Mouse (Mus musculus): ENCODE results near the gene Exosc5. TPM values are rescaled to one million over a fixed set of nuclear protein-coding genes. Genes with fewer than 3 reads are reported as not detected.
A peak's percentile ranks its signal among the peaks of the same experiment; 100 is the strongest.

The Exosc5 gene
- total and polyA plus RNA-seq, 3 experiments, result 51.4 to 367 (median 71.6) TPM

- peaks cover 97% of the 10 kb centered on the region for H3K36me3 ChIP-seq (replicated peaks)
Measured at GRCm38 (mm10) chr7:25706578-25707170, 47.7 kb downstream of the Exosc5 start.

GRCm38 (mm10) chr7:25707581-25708292, 48.8 kb downstream of the Exosc5 start:
- peaks cover 90% of the 10 kb centered on the region for H3K4me1 ChIP-seq (ENCODE audit: insufficient read depth, low read depth, low read length)
- H3K36me3 ChIP-seq (replicated peaks), result peaks cover 98% of the 10 kb centered on the region
- no peaks in the 10 kb centered on the region for H3K27me3 ChIP-seq (ENCODE audit: insufficient read depth, low read length)
- peak overlapping the region; percentile 5; the same call in 1 of the 2 replicates for H3K4me3 ChIP-seq (ENCODE audit: low read depth, low read length)
- no peaks in the 10 kb centered on the region for H3K9me3 ChIP-seq (replicated peaks)
- TF ChIP-seq TAL1 (conservative IDR thresholded peaks at IDR 0.05; ENCODE audit: low read depth, low read length) (no peak), GATA2 (IDR thresholded peaks at IDR 0.05; ENCODE audit: borderline replicate concordance, low read depth, low read length) (no peak), POLR2AphosphoS5 (IDR thresholded peaks at IDR 0.05; ENCODE audit: insufficient replicate concordance, low read depth, low read length) (peak; percentile 47)
- no peak for DNase-seq (ENCODE audit: low spot score)
- ATAC-seq (ENCODE audit: extremely low read depth, insufficient number of reproducible peaks, low FRiP score, poor library complexity, severe bottlenecking), result no peak

More at GRCm38 (mm10) chr7:25706578-25707170, 47.7 kb downstream of the Exosc5 start:
- ATAC-seq (ENCODE audit: extremely low read depth, insufficient number of reproducible peaks, low FRiP score, poor library complexity, severe bottlenecking) (no peak), DNase-seq (ENCODE audit: low spot score) (no peak)
- Histone ChIP-seq H3K4me1 (ENCODE audit: insufficient read depth, low read depth, low read length) (peaks cover 81% of the 10 kb centered on the region), H3K4me3 (ENCODE audit: low read depth, low read length) (no peak overlapping the region), H3K9me3 (replicated peaks) (peaks cover 4% of the 10 kb centered on the region), H3K27me3 (ENCODE audit: insufficient read depth, low read length) (no peaks in the 10 kb centered on the region)
- TF ChIP-seq CTCF (IDR thresholded peaks at IDR 0.05; ENCODE audit: low read depth, low read length), result no peak
- 0 out of 2 replicates have a peak, but pooled peaks have one; percentile 10 for TF ChIP-seq POLR2AphosphoS5 (IDR thresholded peaks at IDR 0.05; ENCODE audit: insufficient replicate concordance, low read depth, low read length)
- TF ChIP-seq GATA2 (IDR thresholded peaks at IDR 0.05; ENCODE audit: borderline replicate concordance, low read depth, low read length), result no peak

GRCm38 (mm10) chr7:25709961-25710360, 51.0 kb downstream of the Exosc5 start:
- DNase-seq (ENCODE audit: low spot score) (no peak), ATAC-seq (ENCODE audit: extremely low read depth, insufficient number of reproducible peaks, low FRiP score, poor library complexity, severe bottlenecking) (no peak)
- peaks cover 89% of the 10 kb centered on the region for H3K4me1 ChIP-seq (ENCODE audit: insufficient read depth, low read depth, low read length)
- H3K27me3 ChIP-seq (ENCODE audit: insufficient read depth, low read length), result no peaks in the 10 kb centered on the region
- peaks cover 100% of the 10 kb centered on the region for H3K36me3 ChIP-seq (replicated peaks)
- H3K4me3 ChIP-seq (ENCODE audit: low read depth, low read length), result no peak overlapping the region; the same call in 1 of the 2 replicates
- no peak for TF ChIP-seq GATA2 (IDR thresholded peaks at IDR 0.05; ENCODE audit: borderline replicate concordance, low read depth, low read length)
- TF ChIP-seq TAL1 (conservative IDR thresholded peaks at IDR 0.05; ENCODE audit: low read depth, low read length), result no peak
- no peak for TF ChIP-seq GATA1 (IDR thresholded peaks at IDR 0.05; ENCODE audit: borderline replicate concordance, low read length)
- H3K9me3 ChIP-seq (replicated peaks), result no peaks in the 10 kb centered on the region

- DNase-seq (ENCODE audit: low spot score), result no peak
- Histone ChIP-seq H3K36me3 (replicated peaks) (peaks cover 100% of the 10 kb centered on the region), H3K4me1 (ENCODE audit: insufficient read depth, low read depth, low read length) (peaks cover 88% of the 10 kb centered on the region), H3K9me3 (replicated peaks) (no peaks in the 10 kb centered on the region), H3K4me3 (ENCODE audit: low read depth, low read length) (peak overlapping the region; percentile 20; the same call in 1 of the 2 replicates), H3K27me3 (ENCODE audit: insufficient read depth, low read length) (no peaks in the 10 kb centered on the region)
- TF ChIP-seq GATA2 (IDR thresholded peaks at IDR 0.05; ENCODE audit: borderline replicate concordance, low read depth, low read length), result no peak
- TF ChIP-seq POLR2AphosphoS5 (IDR thresholded peaks at IDR 0.05; ENCODE audit: insufficient replicate concordance, low read depth, low read length), result 0 out of 2 replicates have a peak, but pooled peaks have one; percentile 47
- TF ChIP-seq GATA1 (IDR thresholded peaks at IDR 0.05; ENCODE audit: borderline replicate concordance, low read length), result no peak
- TF ChIP-seq TAL1 (conservative IDR thresholded peaks at IDR 0.05; ENCODE audit: low read depth, low read length), result no peak
- no peak for ATAC-seq (ENCODE audit: extremely low read depth, insufficient number of reproducible peaks, low FRiP score, poor library complexity, severe bottlenecking)
Measured at GRCm38 (mm10) chr7:25710519-25711130, 51.7 kb downstream of the Exosc5 start.

GRCm38 (mm10) chr7:25711165-25711564, 52.2 kb downstream of the Exosc5 start:
- H3K9me3 ChIP-seq (replicated peaks), result no peaks in the 10 kb centered on the region
- DNase-seq (ENCODE audit: low spot score), result no peak
- H3K4me3 ChIP-seq (ENCODE audit: low read depth, low read length), result no peak overlapping the region
- ATAC-seq (ENCODE audit: extremely low read depth, insufficient number of reproducible peaks, low FRiP score, poor library complexity, severe bottlenecking), result no peak
- H3K36me3 ChIP-seq (replicated peaks), result peaks cover 100% of the 10 kb centered on the region
- H3K27me3 ChIP-seq (ENCODE audit: insufficient read depth, low read length), result no peaks in the 10 kb centered on the region
- TF ChIP-seq CTCF (IDR thresholded peaks at IDR 0.05; ENCODE audit: low read depth, low read length), result no peak
- TF ChIP-seq GATA1 (IDR thresholded peaks at IDR 0.05; ENCODE audit: borderline replicate concordance, low read length), result no peak
- no peak for TF ChIP-seq TAL1 (conservative IDR thresholded peaks at IDR 0.05; ENCODE audit: low read depth, low read length)
- TF ChIP-seq GATA2 (IDR thresholded peaks at IDR 0.05; ENCODE audit: borderline replicate concordance, low read depth, low read length), result no peak
- no peak for TF ChIP-seq POLR2AphosphoS5 (IDR thresholded peaks at IDR 0.05; ENCODE audit: insufficient replicate concordance, low read depth, low read length)
- H3K4me1 ChIP-seq (ENCODE audit: insufficient read depth, low read depth, low read length), result peaks cover 88% of the 10 kb centered on the region

GRCm38 (mm10) chr7:25711731-25712197, 52.8 kb downstream of the Exosc5 start:
- DNase-seq (ENCODE audit: low spot score) (peak; percentile 62), ATAC-seq (ENCODE audit: extremely low read depth, insufficient number of reproducible peaks, low FRiP score, poor library complexity, severe bottlenecking) (peak; percentile 52)
- H3K36me3 ChIP-seq (replicated peaks), result peaks cover 100% of the 10 kb centered on the region
- no peaks in the 10 kb centered on the region for H3K27me3 ChIP-seq (ENCODE audit: insufficient read depth, low read length)
- TF ChIP-seq CTCF (IDR thresholded peaks at IDR 0.05; ENCODE audit: low read depth, low read length) (no peak), GATA1 (IDR thresholded peaks at IDR 0.05; ENCODE audit: borderline replicate concordance, low read length) (no peak), GATA2 (IDR thresholded peaks at IDR 0.05; ENCODE audit: borderline replicate concordance, low read depth, low read length) (no peak), POLR2AphosphoS5 (IDR thresholded peaks at IDR 0.05; ENCODE audit: insufficient replicate concordance, low read depth, low read length) (no peak), TAL1 (conservative IDR thresholded peaks at IDR 0.05; ENCODE audit: low read depth, low read length) (no peak)
- peak overlapping the region; percentile 5; the same call in 1 of the 2 replicates for H3K4me3 ChIP-seq (ENCODE audit: low read depth, low read length)
- H3K4me1 ChIP-seq (ENCODE audit: insufficient read depth, low read depth, low read length), result peaks cover 84% of the 10 kb centered on the region
- no peaks in the 10 kb centered on the region for H3K9me3 ChIP-seq (replicated peaks)

Measured in G1E (cell line).